Mouse (Mus musculus): ENCODE measurements at regions not wholly inside any gene's neighbourhood (a gene's known extent, or its start where the extent isn't known, plus 50 kb on each side); places are given as distances from the start of the nearest gene placed in this dataset.
A peak's percentile ranks its signal among the peaks of the same experiment; 100 is the strongest.

- H3K9me3 ChIP-seq (ENCODE audit: low read depth, low read length): no peaks in the 10 kb centered on the region
- no peak for TF ChIP-seq CTCF (IDR thresholded peaks at IDR 0.05; ENCODE audit: low read depth)
- no peak overlapping the region for H3K4me2 ChIP-seq
- H3K9ac ChIP-seq: no peak overlapping the region
- no peaks in the 10 kb centered on the region for H3K4me1 ChIP-seq (ENCODE audit: insufficient read depth)
- DNase-seq (peak; percentile 83), ATAC-seq (ENCODE audit: insufficient read depth) (no peak)
- no peak overlapping the region for H3K4me3 ChIP-seq (ENCODE audit: low read depth, low read length)
- no peaks in the 10 kb centered on the region for H3K27me3 ChIP-seq (ENCODE audit: insufficient read depth, low read length)
- WGBS: 29% methylated on average over 8 of the region's 8 CpGs
- H3K36me3 ChIP-seq (ENCODE audit: insufficient read depth): no peaks in the 10 kb centered on the region
- no peak overlapping the region for H3K27ac ChIP-seq (ENCODE audit: low read depth)
Measured at GRCm38 (mm10) chr10:99320797-99321196, 57.8 kb downstream of the Dusp6 start.

GRCm38 (mm10) chr10:99323358-99323757 lies 60.3 kb downstream of the Dusp6 start:
- DNase-seq: no peak
- WGBS: 82% methylated on average over 8 of the region's 8 CpGs
- no peaks in the 10 kb centered on the region for H3K27me3 ChIP-seq (ENCODE audit: insufficient read depth, low read length)

GRCm38 (mm10) chr10:99327501-99327900 lies 64.5 kb downstream of the Dusp6 start:
- ATAC-seq (ENCODE audit: insufficient read depth) (no peak), DNase-seq (no peak)
- no peaks in the 10 kb centered on the region for H3K36me3 ChIP-seq (ENCODE audit: insufficient read depth)
- no peak overlapping the region for H3K4me3 ChIP-seq (ENCODE audit: low read depth, low read length)
- no peaks in the 10 kb centered on the region for H3K9me3 ChIP-seq (ENCODE audit: low read depth, low read length)
- H3K9ac ChIP-seq: no peak overlapping the region
- no peaks in the 10 kb centered on the region for H3K4me1 ChIP-seq (ENCODE audit: insufficient read depth)
- H3K27ac ChIP-seq (ENCODE audit: low read depth): no peak overlapping the region
- no peak overlapping the region for H3K4me2 ChIP-seq
- 94% methylated on average over 2 of the region's 2 CpGs for WGBS
- TF ChIP-seq CTCF (IDR thresholded peaks at IDR 0.05; ENCODE audit: low read depth): no peak
- H3K27me3 ChIP-seq (ENCODE audit: insufficient read depth, low read length): no peaks in the 10 kb centered on the region

More at GRCm38 (mm10) chr10:99323358-99323757, 60.3 kb downstream of the Dusp6 start:
- Histone ChIP-seq H3K36me3 (ENCODE audit: insufficient read depth) (no peaks in the 10 kb centered on the region), H3K4me2 (no peak overlapping the region), H3K27ac (ENCODE audit: low read depth) (no peak overlapping the region), H3K4me1 (ENCODE audit: insufficient read depth) (no peaks in the 10 kb centered on the region), H3K9ac (no peak overlapping the region), H3K4me3 (ENCODE audit: low read depth, low read length) (no peak overlapping the region), H3K9me3 (ENCODE audit: low read depth, low read length) (no peaks in the 10 kb centered on the region)
- no peak for TF ChIP-seq CTCF (IDR thresholded peaks at IDR 0.05; ENCODE audit: low read depth)
- no peak for ATAC-seq (ENCODE audit: insufficient read depth)

- WGBS: 89% methylated on average over 8 of the region's 8 CpGs
- Histone ChIP-seq H3K4me1 (ENCODE audit: insufficient read depth) (no peaks in the 10 kb centered on the region), H3K4me3 (ENCODE audit: low read depth, low read length) (no peak overlapping the region), H3K4me2 (no peak overlapping the region), H3K27ac (ENCODE audit: low read depth) (no peak overlapping the region), H3K36me3 (ENCODE audit: insufficient read depth) (no peaks in the 10 kb centered on the region), H3K9ac (no peak overlapping the region), H3K27me3 (ENCODE audit: insufficient read depth, low read length) (no peaks in the 10 kb centered on the region), H3K9me3 (ENCODE audit: low read depth, low read length) (no peaks in the 10 kb centered on the region)
- ATAC-seq (ENCODE audit: insufficient read depth) (no peak), DNase-seq (no peak)
- no peak for TF ChIP-seq CTCF (IDR thresholded peaks at IDR 0.05; ENCODE audit: low read depth)
Measured at GRCm38 (mm10) chr10:99328568-99328967, 65.5 kb downstream of the Dusp6 start.

GRCm38 (mm10) chr10:99329469-99329868 lies 66.4 kb downstream of the Dusp6 start:
- no peak overlapping the region for H3K9ac ChIP-seq
- H3K27ac ChIP-seq (ENCODE audit: low read depth): no peak overlapping the region
- H3K4me3 ChIP-seq (ENCODE audit: low read depth, low read length): no peak overlapping the region
- no peaks in the 10 kb centered on the region for H3K36me3 ChIP-seq (ENCODE audit: insufficient read depth)
- no peak for TF ChIP-seq CTCF (IDR thresholded peaks at IDR 0.05; ENCODE audit: low read depth)
- DNase-seq (no peak), ATAC-seq (ENCODE audit: insufficient read depth) (no peak)
- H3K4me1 ChIP-seq (ENCODE audit: insufficient read depth): no peaks in the 10 kb centered on the region
- H3K27me3 ChIP-seq (ENCODE audit: insufficient read depth, low read length): no peaks in the 10 kb centered on the region
- 89% methylated on average over 6 of the region's 6 CpGs for WGBS
- no peaks in the 10 kb centered on the region for H3K9me3 ChIP-seq (ENCODE audit: low read depth, low read length)
- H3K4me2 ChIP-seq: no peak overlapping the region

GRCm38 (mm10) chr10:99330519-99330918 lies 67.5 kb downstream of the Dusp6 start:
- Histone ChIP-seq H3K27me3 (ENCODE audit: insufficient read depth, low read length) (no peaks in the 10 kb centered on the region), H3K27ac (ENCODE audit: low read depth) (no peak overlapping the region), H3K9ac (no peak overlapping the region), H3K4me1 (ENCODE audit: insufficient read depth) (no peaks in the 10 kb centered on the region), H3K9me3 (ENCODE audit: low read depth, low read length) (no peaks in the 10 kb centered on the region), H3K4me2 (no peak overlapping the region), H3K4me3 (ENCODE audit: low read depth, low read length) (no peak overlapping the region), H3K36me3 (ENCODE audit: insufficient read depth) (no peaks in the 10 kb centered on the region)
- TF ChIP-seq CTCF (IDR thresholded peaks at IDR 0.05; ENCODE audit: low read depth): no peak
- ATAC-seq (ENCODE audit: insufficient read depth) (no peak), DNase-seq (no peak)
- WGBS: 54% methylated on average over 7 of the region's 7 CpGs

GRCm38 (mm10) chr10:99331876-99332275 lies 68.8 kb downstream of the Dusp6 start:
- DNase-seq: peak; percentile 4
- no peaks in the 10 kb centered on the region for H3K36me3 ChIP-seq (ENCODE audit: insufficient read depth)
- H3K4me2 ChIP-seq: no peak overlapping the region
- H3K9ac ChIP-seq: no peak overlapping the region
- no peak for TF ChIP-seq CTCF (IDR thresholded peaks at IDR 0.05; ENCODE audit: low read depth)
- no peaks in the 10 kb centered on the region for H3K27me3 ChIP-seq (ENCODE audit: insufficient read depth, low read length)
- no peaks in the 10 kb centered on the region for H3K4me1 ChIP-seq (ENCODE audit: insufficient read depth)
- H3K4me3 ChIP-seq (ENCODE audit: low read depth, low read length): no peak overlapping the region
- H3K9me3 ChIP-seq (ENCODE audit: low read depth, low read length): no peaks in the 10 kb centered on the region
- H3K27ac ChIP-seq (ENCODE audit: low read depth): no peak overlapping the region
- no peak for ATAC-seq (ENCODE audit: insufficient read depth)
- WGBS: 82% methylated on average over 12 of the region's 12 CpGs

- no peak overlapping the region for H3K4me3 ChIP-seq (ENCODE audit: low read depth, low read length)
- no peak for TF ChIP-seq CTCF (IDR thresholded peaks at IDR 0.05; ENCODE audit: low read depth)
- no peaks in the 10 kb centered on the region for H3K4me1 ChIP-seq (ENCODE audit: insufficient read depth)
- no peaks in the 10 kb centered on the region for H3K9me3 ChIP-seq (ENCODE audit: low read depth, low read length)
- no peak overlapping the region for H3K4me2 ChIP-seq
- WGBS: 57% methylated on average over 5 of the region's 5 CpGs
- no peaks in the 10 kb centered on the region for H3K27me3 ChIP-seq (ENCODE audit: insufficient read depth, low read length)
- peak; percentile 12 for DNase-seq
- H3K36me3 ChIP-seq (ENCODE audit: insufficient read depth): no peaks in the 10 kb centered on the region
- H3K27ac ChIP-seq (ENCODE audit: low read depth): no peak overlapping the region
- no peak for ATAC-seq (ENCODE audit: insufficient read depth)
- no peak overlapping the region for H3K9ac ChIP-seq
Measured at GRCm38 (mm10) chr10:99333831-99334230, 70.8 kb downstream of the Dusp6 start.

All from lung, embryonic 14.5 days (tissue).